Mouse (Mus musculus) frontal cortex, postnatal 36 days (tissue): ENCODE measurements around the gene Nudt6.

Source experiments
- DNase-seq, 2 experiments: peaks; one replicate each; pipeline ENCODE4 v3.0.0; 2022; ENCODE audit warnings: low spot score in 2 of 2

Nudt6 gene

DNA sequence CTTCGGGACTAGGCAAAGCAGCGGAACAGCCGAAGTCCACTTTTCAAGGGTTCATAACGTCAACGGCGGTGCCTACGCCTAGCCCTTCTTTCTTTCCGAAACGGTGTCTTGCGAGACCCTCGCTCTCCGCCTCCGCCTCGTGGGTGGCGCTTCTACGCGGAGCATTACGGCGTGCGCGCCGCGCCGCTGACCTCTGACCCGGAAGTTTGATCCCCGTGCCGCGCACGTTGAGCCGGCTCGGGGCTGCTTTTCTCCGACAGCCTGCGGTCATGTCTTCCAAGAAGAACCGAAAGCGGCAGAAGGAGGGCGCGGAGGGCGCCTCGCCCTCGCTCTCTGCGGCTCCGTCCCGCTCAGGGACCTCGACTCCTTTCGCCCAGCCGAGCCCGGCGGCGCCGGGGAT lies at the start of gene Nudt6:
Gene Nudt6, minus strand, starts transcription at position 140 of the 400 bp plus-strand sequence.
- peak; percentile 90 to 93 for DNase-seq

DNA sequence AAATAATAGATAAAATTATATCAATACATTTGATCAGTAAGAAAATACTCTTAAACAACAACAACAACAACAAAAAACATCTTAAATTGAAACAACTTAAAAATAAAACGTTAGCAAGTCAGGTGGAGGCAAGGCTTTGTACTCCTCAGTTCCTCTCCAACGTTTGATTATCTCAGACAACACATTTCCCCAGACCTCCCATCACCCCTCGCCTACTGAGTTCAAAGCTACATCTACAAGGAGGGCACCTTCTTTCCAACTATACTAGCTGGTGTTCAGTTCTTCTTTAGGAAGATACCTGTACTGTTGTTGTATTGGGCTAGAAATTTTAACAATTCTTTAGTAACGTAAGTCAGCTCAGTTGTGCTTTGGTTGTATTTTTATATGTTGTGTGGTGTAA lies 49.3 kb upstream of the Nudt6 start:
- no peak for DNase-seq

DNA sequence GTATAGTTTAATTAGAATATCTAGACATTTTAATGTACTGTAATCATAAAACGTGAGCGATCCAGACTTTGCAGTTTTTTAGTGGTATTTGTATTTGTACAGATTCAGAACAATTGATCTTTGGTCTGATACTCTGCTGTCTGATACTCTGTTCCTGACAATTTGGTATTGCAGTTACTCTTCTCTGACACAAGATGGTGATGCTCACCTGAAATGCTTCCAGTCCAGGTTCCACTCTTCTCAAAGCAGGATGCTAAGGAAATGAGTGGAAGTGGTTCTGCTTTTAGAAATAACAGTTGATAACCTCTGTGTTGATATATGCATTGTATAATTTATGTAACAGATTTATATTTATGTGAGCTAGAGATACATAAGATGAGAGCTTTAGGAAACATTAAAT lies 48.2 kb upstream of the Nudt6 start:
- no peak for DNase-seq

DNA sequence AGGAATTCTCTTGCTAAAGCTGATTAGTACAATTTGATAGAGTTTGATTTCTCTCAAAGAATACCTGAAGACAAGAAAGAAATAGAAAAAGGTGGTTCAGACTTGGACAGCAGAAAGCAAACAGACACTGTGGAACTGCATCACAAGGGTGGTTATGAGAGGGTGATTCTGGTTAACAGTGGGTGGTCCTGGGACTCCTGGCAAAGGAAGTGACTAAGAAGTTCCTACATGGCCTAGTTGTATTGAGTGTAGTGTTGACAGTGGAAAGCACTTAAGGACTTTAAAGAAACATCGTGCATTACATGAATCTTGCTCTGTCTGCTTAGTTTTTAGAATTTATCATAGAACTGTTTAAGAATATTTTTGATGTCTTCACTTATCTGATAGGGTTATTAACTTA lies 36.0 kb upstream of the Nudt6 start:
- no peak for DNase-seq

DNA sequence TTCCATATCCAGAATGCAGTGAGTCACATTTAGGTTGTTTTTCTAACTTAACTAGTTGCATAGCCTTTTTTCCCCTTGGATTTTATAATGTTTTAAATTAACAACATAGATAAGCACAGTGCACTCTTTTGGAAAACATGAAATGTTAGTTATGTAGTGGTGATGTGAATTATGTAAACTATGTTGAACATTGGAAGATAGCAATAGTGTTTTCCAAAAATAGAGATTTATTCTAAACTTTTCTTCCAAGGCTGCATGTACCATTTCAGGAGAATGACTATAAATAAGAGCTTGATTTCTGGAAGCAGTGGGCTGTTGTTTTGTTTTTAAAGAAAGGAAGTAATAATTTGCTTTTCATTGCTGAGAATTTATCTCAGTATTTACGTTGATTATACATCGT lies 23.4 kb upstream of the Nudt6 start:
- no peak for DNase-seq

DNA sequence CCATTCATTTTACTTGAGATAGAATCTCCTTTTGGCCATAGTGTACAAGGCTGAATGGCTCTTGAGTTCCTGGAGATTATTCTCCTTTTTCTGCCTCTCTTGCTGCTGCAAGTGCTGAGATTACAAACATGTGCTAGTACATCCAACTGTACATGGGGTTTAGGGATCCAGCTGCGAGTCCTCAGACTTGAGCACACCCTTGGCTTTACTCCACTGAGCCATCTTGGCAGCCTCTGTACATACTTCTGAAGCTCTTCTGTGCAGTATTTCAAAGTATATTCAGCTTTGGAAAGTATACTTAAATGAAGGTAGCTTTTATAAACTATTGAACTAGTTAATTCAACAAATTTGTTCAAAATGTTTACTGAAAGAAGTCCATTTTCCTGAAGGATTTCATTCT lies 19.8 kb upstream of the Nudt6 start:
- DNase-seq: no peak

DNA sequence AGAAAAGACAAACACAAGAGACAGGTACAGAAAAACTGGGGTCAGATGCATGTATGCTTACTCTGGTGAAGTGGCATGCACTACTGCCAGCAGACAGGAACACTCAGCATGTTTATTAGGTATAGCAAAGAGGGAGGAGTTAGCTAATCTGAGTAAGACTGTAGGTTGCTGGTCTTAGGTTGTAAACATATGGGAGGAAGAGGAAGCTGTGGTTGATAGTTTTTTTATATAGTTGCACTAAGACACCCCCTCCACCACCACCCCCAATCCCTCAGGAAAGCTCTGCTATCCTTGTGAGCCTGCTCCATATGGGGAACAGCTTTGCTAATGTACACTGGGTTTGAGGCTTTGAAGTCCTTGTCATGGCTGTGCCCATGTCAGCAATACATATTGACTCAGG lies 10.3 kb upstream of the Nudt6 start:
- DNase-seq: no peak

DNA sequence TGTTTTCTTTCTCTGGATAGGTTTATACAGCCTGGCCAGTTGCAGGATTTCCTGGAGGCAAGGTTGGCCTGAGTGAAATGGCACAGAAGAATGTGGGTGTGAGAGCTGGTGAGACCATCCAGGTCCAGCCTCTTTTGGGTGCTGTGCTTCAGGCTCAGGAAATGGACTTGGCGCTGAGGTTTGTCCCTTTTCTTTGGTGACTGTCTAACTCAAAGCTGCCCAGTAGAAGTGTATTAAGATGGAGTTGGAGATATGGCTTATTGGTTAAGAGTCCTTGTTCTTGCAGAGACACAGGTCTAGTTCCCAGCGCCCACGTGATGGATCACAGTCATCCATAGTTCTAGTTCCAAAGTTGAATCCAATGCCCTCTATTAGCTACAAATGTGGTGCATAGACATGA lies 6.1 kb upstream of the Nudt6 start:
- no peak for DNase-seq

DNA sequence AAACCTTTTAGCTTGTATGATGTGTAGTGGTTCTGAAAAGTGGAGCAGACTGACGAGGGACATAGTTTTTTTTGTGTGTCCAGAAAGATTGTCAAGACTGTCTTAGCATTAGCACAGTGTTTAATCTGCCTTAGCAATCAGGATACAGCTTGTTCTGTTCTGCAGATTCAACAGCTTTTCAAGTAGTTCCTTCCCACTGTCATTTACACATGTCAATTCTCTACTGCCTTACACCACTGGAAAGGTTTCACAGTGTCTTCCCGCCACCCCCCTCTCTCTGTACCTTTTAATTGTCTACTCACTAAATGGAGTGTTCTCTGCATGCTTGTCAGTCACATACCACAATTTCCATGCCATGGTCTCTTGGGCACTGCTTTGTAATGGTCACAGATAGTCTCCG lies 1.2 kb upstream of the Nudt6 start:
- no peak for DNase-seq

DNA sequence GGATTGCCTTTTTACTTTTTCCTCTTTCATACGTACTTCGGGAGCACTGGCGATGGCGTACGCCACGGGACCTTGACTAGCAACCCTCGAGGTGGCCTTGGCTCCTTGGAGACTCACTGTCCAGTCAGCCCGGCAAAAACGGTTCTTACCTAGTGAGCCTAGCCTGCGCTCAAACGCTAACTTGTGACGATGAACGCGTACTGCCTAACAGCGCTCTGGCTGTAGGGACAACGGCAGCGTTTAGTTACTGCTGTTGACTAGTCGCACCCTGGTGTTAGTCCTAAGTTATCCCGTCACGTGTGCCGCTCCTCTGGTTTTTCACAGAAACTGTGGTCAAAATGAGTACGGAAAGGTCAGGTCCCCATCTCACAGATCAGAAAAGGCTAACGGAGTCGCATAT lies 630 bp upstream of the Nudt6 start:
- DNase-seq: peak in 1 of 2 experiments; percentile 30

DNA sequence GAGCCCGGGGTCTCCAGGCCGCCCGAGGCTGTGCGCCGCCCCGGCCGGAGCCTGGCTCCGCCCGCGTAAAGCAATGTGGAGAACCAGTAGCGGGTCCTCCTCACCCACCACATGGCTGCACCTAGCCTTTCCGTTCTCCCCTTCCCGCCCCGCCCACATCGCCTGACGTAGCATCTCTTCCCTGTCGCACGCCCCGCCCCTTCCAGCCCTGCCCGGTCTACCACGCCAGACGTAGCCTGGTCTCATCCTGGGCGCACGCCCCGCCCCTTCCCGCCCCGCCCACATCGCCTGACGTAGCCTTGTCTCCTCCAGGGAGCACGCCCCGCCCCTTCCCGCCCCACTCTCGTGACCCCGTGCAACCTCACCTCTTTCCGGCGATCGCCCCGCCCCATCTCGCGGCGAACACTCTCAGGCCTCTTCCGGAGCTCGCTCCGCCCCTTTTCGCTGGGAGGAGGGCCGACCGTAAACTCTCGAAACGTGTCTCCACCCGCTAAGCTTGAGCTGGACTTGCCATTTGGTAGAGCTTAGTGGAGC lies 486 bp downstream of the Nudt6 start, which contains the start of gene Spata5:
Gene Spata5, plus strand, starts transcription at position 439 of the 534 bp plus-strand sequence.
- peak; percentile 93 to 94 for DNase-seq

DNA sequence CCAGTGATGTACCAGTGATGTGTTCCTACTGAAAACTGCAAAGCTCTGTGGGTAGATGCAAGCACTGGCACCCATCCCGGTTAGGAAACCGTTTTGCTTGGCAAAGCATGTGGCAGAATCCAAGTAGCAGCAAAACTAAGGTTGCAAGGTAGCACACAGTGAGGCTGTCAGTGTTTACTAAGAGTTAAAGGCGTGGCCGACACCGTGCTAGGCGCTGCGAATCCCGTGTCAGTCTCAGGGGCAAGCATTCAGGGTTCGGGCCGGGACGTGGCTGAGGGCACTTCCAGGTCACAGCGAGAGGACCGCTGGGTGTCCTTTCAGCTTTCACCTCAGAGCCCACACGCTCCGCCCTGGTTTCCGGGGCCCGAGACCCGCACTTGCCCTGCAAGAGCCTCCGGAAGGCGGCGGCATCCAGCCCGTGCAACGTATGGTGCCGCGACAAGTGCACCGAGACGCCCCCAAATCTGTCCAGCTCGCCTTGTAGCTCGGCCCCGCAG lies 1.0 kb downstream of the Nudt6 start:
- peak; percentile 68 to 74 for DNase-seq

DNA sequence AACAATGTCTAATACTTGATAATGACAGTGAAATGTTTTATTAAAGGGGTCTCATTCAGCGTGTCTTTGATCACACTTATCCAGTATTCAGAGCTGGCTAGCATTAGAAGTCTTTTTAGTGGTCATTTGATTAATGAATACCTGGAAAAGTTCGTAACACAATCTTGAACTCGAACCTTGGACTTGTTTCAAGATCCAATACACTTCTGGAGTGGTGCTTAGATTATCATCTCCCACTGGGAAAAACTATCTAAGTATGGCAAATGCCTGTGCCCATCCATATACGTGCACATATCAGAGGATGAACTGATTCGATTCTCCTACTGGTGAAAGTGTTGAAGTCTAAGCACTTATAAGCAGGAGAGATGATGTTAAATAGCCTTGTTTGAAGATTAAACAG lies 1.7 kb downstream of the Nudt6 start:
- no peak for DNase-seq

DNA sequence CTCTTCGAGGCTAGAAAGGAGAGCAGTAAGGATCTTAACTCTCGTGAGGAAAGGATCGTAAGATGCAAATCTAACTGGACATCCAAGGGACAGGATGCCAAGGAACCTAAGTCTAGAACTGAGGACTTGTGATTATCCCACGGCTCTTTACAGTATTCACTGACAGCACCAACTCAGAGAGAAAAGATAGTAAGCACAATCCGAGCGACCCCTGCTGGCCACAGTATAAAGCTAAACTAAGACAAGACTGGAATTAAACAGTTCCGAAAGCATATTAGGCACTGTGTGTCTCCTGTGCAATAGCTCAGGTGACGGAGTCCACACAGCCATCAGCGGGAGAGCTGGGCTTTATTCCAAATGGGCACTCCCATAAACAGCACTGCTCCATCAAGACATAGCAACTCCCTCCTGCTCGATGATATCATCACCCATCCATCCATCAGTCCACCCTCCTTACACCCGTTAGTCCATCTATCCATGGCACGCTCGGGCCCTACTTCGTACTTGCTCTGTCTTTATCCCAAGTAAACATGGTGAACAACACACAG lies 5.5 kb downstream of the Nudt6 start:
- DNase-seq: peak; percentile 75 to 87

DNA sequence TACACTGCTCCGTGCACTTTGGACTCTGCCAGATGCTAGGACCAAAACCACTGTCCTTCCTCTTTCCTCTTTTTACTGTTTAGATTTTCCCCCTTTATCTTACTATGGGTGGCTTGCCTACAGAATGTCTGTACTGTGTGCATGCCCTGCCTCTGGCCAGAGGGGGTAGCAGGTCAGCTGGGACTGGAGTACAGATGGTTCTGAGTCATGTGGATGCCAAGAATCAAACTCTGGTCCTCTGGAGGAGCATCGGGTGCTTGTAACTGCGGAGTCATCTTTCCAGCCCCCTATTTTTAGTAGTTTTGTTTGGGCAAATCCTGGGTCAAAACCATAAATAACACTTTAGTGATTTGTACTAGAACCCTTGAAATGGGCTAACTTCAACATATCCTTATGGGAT lies 6.6 kb downstream of the Nudt6 start:
- DNase-seq: no peak

DNA sequence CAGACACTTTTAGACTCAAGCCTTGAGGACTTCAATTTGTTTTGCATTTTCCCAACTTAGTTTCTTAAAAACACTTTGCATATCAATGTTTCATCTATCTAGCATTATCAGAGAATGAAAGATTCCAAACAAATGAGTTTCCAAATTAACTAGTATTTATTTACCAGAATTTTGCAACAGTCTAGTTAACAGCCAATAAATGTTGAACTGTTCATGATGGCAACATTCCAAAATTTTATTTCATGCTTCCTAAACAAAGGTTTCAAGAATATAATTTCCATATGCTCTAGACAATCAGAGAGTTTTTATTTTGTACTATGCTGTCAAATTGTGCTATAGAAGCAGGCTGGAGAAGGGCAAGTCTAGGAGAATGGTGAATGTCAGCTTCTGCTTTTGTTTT lies 12.4 kb downstream of the Nudt6 start:
- no peak for DNase-seq

DNA sequence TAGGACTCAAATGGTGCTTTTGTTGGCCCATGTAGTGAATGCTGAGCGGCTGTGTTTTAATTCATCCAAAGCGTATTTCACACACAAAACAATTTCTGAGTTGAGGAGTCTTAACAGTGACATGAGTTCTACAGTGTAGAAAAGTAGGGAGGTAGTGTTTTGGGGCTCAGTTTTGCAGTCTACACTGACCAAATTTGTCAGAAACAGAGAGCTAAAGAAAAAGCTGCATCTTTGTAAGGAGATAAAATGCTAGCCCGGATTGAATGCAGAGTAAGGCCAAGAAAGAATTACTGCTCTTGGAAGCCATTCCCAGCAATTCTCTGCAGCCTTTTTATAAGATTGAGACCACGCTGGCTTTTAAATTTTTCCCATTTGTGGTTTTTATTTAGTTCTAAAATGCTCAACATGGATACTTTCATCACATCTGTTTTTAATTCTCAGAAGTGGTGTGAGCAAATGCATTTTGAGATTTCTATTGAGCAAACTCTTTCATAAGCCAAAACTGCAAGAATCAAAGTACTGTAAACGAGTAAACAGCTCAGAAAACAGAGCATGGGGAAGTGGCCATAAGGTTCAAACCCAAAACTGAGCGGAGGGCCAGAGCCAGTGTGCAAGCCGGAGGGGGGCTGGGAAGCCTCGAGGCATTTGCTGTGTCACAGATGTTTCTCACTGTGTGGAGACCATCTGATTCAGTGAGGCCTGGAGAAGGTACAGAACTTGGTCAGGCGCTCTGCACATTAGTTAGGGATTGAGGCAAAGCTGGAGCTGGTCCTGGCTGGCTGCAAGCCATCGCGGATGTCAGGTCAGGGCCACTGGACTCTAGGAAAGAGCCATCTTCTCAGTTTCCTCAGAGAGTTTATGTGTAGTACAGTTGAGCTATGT lies 18.0 kb downstream of the Nudt6 start:
- DNase-seq: no peak

DNA sequence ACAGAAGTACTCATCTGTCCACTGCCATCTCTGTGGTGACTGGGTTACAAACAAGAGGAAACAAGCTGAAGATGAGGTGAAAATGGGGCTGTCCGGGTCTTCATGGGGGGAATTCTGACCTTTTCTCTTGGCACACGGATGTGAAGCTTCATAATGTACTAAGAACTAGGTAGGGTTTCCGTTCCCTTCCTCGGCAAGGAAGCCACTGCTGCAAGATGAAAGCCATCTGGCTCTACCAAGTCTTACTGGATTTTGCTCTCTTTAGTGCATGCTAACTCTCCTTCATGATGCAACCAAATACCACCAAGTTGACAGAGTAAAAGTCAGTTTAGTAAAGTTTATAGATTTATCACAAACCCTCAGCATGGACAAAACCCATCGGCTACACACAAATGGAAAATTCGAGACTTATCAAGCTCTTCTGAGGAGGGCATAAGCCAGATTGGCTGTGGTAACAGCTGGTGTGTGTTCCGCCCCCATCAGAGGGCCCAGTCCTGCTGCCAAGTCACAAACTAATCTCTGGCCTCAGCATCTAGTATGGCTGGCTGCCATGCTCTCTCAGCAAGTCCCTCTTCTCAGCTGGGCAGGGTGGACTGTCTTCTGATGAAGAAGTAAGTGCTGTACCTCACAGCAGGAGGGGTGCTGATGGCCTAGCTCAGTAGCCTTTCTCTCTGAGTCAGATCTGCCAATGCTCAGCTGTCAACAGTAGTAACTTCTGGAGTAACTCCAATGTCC lies 21.2 kb downstream of the Nudt6 start:
- no peak for DNase-seq

DNA sequence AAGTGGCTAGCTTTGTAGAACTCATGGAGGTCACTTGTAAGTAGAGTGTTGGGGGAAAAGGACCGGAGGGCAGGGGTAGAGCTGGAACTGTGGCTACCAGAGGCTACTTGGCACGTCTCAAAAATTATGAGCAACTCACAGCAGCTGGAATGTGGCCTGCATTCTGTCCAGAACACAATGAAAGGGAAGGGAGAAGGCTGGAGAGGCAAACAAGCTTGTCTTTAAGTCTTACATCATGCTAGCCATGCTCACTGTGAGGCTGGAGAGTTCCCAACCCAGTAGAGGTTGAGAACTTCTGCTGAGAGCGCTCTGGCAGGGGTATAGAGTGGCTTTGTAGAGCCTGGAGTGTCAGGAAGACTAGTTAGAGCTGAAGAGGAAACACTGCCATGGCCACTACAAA lies 22.4 kb downstream of the Nudt6 start:
- no peak for DNase-seq

DNA sequence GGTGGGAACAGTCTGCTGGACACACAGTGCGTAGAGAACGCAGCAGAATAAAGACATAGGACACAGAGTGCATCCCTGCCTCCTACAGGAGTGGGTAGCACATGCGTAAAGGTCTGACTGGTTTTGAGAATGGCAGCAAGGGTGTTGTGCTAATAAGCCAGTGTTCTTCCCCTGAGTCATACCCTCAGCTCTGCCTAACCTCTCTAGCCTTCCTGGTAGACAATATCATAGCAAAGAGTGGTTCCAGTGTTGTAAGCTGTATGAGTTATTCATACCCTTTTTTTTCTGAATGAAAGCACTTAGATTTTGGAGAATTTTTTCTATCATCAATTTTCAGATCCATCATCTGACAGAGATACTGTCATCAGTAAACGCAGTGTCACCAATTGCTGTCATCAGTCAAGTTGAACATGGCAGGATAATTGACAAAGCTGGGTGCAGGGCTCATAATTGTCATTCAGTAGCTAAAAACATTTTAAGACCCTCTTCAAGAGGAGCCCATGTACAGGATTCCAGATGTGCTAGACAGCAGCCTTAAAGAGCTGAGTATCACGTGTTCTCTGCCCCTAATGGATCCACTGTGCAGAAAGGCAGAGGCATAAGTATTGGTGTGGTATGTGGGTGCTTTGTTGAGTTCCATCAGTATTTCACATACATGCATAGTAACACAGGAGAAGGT lies 22.9 kb downstream of the Nudt6 start:
- no peak for DNase-seq

DNA sequence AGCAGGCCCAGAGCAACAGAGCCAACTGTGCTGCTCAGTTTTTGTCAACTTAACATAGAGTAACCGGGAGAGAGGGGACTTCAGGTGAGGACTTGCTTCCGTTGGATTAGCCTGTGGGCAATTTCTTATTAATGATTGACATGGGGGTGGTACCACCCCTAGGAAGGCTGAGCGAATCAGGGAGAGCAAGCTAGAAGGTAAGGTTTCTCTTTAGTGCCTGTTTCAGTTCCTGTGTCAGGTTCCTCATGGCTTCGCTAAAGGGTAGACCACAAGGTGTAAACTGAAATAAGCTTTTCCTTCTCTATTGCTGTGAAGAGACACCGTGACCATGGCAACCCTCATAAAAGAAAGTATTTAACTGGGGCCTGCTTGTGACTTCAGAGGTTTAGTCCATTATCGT lies 32.7 kb downstream of the Nudt6 start:
- DNase-seq: no peak
